Mouse (Mus musculus) kidney, adult 2 months (tissue): ENCODE measurements around the gene Rasgrp2. TPM values are rescaled to one million over a fixed set of nuclear protein-coding genes. Genes with fewer than 3 reads are reported as not detected.

Experiments
- DNase-seq: peaks from one replicate; pipeline ENCODE4 v3.0.0; 2021
- H3K27ac ChIP-seq: fragments of 200-500 bp; 2 replicates; pipeline ENCODE4 v1.5.1; 2012; ENCODE audit warnings: low read depth, low read length, control low read depth, inconsistent platforms; ENCODE audit not compliant: insufficient read depth
- H3K27me3 ChIP-seq: fragments of 200-500 bp; replicated peaks from 2 replicates; pipeline ENCODE4 v1.6.1; 2012; ENCODE audit warnings: mild to moderate bottlenecking, moderate library complexity, low read length, inconsistent platforms; ENCODE audit not compliant: control insufficient read depth, insufficient read depth
- H3K36me3 ChIP-seq: fragments of 200-500 bp; 2 replicates; pipeline ENCODE4 v1.6.1; 2012; ENCODE audit warnings: mild to moderate bottlenecking, moderate library complexity, low read length, inconsistent platforms; ENCODE audit not compliant: control insufficient read depth, insufficient read depth
- H3K4me1 ChIP-seq: fragments of 200-500 bp; 2 replicates; pipeline ENCODE4 v1.6.1; 2011; ENCODE audit warnings: low read length; ENCODE audit not compliant: control insufficient read depth, insufficient read depth
- H3K4me3 ChIP-seq: fragments of 200-500 bp; 2 replicates; pipeline ENCODE4 v1.5.1; 2011; ENCODE audit warnings: mild to moderate bottlenecking, low read depth, low read length, control low read depth; ENCODE audit not compliant: insufficient read depth
- CTCF ChIP-seq: fragments of 200-500 bp; conservative IDR thresholded peaks from 2 replicates; pipeline ENCODE4 v1.5.1; 2011; ENCODE audit warnings: low read depth, mild to moderate bottlenecking, control low read depth, low read length, moderate library complexity, mixed read lengths; ENCODE audit not compliant: insufficient read depth, insufficient read length
- POLR2A ChIP-seq: fragments of 200-500 bp; IDR thresholded peaks from one replicate; pipeline ENCODE4 v1.6.1; 2011; ENCODE audit warnings: low read depth, low read length, control low read depth
- WGBS: fragments of 180-500 bp; shearing (Covaris S2); methylation state at CpG from one replicate; pipeline ENCODE4 v1.1.7; 2018; 5-methylcytosine and 5-hydroxymethylcytosine counted together
- polyA plus RNA-seq: library from polyadenylated mRNA; depleted of rRNA; stranded (reverse); fragments of >200 nt; gene quantifications from 2 replicates; pipeline ENCODE4 v1.2.3, GENCODE M21; 2012

Rasgrp2 gene
- polyA plus RNA-seq, 1 experiment: 90.0 TPM

DNA sequence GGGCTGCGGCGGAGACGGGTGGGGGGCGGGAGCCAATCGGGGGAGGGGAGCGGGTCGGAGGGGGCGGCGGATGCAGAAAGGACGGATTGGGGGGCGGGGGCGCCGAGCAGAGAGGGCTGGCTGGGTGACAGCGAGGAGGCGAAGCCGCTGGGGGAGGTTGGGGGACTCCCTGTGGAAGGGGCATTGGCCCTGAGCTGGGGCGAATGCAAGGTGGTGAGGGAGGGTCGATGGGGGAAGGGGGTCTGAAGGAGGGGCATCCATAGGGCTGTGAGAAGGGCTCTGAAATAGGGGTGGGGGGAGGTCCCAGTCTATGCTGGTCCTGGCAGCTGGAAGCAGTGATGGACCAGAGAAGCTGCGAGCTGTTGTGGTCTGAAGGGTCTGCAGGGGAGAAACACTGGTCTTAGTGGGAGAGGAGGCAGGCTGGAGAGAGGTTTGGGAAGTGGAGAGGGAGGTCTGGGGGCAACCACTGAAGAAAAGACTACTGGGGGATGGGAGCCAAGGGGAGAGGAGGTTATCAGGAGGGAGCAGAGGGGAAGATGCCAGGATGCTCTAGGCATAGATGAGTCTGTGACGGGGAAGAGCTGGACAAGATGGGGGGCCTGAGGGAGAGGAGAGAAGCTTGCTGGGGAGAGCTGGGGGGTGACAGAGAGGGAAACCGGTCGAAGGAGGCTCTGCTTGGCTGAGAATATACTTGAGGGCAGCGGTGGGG, 20.0 kb downstream of the Rasgrp2 start:
- Histone ChIP-seq H3K27ac (no peak overlapping the region), H3K36me3 (no peaks in the 10 kb centered on the region), H3K4me3 (no peak overlapping the region), H3K27me3 (no peaks in the 10 kb centered on the region), H3K4me1 (no peaks in the 10 kb centered on the region)
- DNase-seq: no peak
- WGBS: 9% methylated on average over 22 of the region's 23 CpGs
- TF ChIP-seq CTCF (no peak), POLR2A (no peak)

DNA sequence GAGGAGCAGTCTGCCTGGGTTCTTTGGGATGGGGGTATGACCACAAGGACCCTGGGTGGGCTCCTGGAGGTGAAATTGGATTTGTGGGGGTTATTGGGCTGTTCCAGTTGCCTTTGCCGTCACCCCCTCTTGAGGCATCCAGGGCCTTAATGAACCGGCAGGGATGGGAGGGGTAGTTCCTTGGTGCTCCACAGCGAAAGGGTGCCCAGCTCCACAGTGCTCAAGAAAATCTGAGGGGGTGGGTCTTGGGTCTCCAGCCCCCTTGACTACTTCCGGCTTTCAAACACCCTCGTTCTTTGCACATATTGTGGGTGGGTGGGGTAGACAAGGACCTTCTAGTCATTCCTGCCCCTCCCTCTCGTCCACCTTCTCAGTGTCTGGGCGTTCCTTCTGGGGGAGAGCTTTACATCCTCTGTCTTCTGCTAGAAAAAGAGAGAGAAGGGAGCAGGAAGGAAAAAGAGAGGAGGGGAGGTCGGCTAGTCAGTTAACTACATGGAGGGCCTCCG, 20.7 kb downstream of the Rasgrp2 start:
- 56% methylated on average over 9 of the region's 9 CpGs for WGBS
- H3K27me3 ChIP-seq: no peaks in the 10 kb centered on the region
- H3K36me3 ChIP-seq: no peaks in the 10 kb centered on the region

DNA sequence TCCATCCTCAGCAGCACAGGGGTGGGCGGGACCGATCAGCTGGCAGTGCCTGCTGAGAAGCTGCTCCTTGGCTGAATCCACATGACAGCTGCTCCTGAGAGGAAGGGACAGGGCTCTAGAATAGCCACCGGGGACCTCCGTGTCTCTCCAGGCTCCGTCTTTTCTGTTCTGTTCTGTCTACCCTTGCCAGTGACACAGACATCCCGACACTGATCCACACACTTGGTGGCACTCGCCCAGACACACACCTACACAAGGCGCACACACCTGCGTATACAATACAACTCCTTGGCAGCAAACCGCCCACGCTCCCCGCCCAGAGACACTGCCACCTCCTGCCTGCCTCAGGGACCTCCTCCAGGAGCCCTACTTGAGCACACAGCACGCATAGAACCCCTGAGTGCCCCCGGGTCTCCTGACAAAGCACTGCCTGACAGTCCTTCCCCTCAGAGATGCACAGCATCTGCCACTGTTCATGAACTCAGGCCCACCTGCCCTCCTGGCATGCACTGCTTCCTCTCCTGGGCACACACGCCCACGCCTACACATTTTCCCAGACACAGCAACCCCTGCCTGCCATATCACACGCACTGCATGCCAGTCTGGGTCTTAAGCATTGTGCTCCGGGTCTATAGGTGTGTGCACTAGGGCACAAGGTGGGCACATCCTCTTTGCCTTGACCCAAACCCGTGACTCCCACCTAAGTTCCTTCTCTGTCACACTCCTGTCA, 21.5 kb downstream of the Rasgrp2 start:
- Histone ChIP-seq H3K27me3 (no peaks in the 10 kb centered on the region), H3K4me3 (no peak overlapping the region), H3K4me1 (no peaks in the 10 kb centered on the region), H3K27ac (no peak overlapping the region), H3K36me3 (no peaks in the 10 kb centered on the region)
- 67% methylated on average over 19 of the region's 19 CpGs for WGBS
- no peak for TF ChIP-seq CTCF
- TF ChIP-seq POLR2A: no peak
- no peak for DNase-seq

More for the DNA sequence above, 20.7 kb downstream of the Rasgrp2 start:
- Histone ChIP-seq H3K4me3 (no peak overlapping the region), H3K27ac (no peak overlapping the region), H3K4me1 (no peaks in the 10 kb centered on the region)
- no peak for DNase-seq
- TF ChIP-seq CTCF (no peak), POLR2A (no peak)

DNA sequence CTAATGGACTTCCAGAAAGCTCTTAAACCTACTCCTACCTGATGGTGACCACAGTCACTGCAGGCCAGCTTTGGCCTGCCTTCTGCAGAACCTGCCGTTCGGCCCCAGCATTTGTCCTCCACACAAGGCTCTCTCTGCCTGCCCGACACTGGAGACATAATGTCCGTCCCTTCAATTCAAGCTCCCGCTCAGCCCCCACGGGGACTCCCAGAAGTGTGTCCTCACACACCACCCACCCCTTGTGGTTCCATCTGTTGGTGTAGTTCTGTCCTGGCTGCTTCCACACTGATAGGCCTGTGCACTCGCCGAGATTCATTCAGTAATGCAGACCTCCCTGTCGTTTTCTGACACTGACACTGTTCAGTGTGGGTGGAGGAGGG, 22.1 kb downstream of the Rasgrp2 start:
- no peaks in the 10 kb centered on the region for H3K4me1 ChIP-seq
- no peak for DNase-seq
- no peak overlapping the region for H3K27ac ChIP-seq
- no peaks in the 10 kb centered on the region for H3K36me3 ChIP-seq
- H3K4me3 ChIP-seq: no peak overlapping the region
- no peak for TF ChIP-seq POLR2A
- no peak for TF ChIP-seq CTCF
- WGBS: 84% methylated on average over 9 of the region's 9 CpGs
- no peaks in the 10 kb centered on the region for H3K27me3 ChIP-seq

DNA sequence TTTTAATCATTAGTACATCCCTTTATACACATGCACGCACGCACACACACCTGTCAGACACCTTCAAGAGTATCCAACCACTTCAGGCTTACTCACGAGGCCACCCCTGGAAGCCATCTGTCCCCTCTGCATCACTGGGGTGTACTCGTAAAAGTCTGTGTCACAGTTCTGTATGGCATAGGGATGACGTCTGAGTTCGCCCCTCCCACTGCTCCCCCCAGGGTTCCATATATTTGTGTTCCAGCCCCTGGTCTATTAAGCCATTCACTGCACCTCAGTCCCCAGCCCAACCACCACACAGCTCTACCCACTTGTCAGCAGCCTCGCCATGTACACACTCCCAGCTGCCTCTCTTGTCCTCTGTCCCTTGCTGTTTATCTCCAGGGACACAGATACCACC, 22.9 kb downstream of the Rasgrp2 start:
- Histone ChIP-seq H3K4me1 (no peaks in the 10 kb centered on the region), H3K36me3 (no peaks in the 10 kb centered on the region), H3K27ac (no peak overlapping the region), H3K4me3 (no peak overlapping the region), H3K27me3 (no peaks in the 10 kb centered on the region)
- WGBS: 85% methylated on average over 7 of the region's 7 CpGs
- DNase-seq: no peak
- TF ChIP-seq CTCF: no peak
- no peak for TF ChIP-seq POLR2A

DNA sequence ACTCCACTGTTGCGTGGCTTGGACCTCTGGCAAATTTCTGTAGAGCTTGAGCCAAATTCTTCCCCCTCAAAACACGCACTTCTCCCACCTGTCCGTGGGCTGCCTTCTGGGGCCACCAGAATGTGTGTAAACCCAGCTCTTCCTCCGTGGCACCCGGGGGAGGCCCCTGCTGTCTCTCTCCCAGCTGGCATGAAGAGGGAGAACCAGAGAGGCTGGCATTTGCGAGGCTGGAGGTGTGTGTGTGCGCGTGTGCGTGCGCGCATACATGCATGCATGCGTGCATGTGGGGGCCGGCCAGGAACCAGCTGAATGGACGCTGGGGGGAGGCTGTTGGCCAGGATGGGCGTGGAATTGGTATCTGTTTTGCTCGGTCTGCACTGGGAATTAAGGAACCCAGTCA, 24.1 kb downstream of the Rasgrp2 start:
- Histone ChIP-seq H3K36me3 (no peaks in the 10 kb centered on the region), H3K27me3 (no peaks in the 10 kb centered on the region), H3K4me3 (no peak overlapping the region), H3K4me1 (no peaks in the 10 kb centered on the region), H3K27ac (no peak overlapping the region)
- DNase-seq: no peak
- no peak for TF ChIP-seq POLR2A
- TF ChIP-seq CTCF: no peak
- WGBS: 87% methylated on average over 16 of the region's 16 CpGs
